Mouse (Mus musculus) heart, embryonic 12.5 days (tissue): ENCODE measurements around the gene Gm11639. TPM values are rescaled to one million over a fixed set of nuclear protein-coding genes. Genes with fewer than 3 reads are reported as not detected.

ENCODE experiments used
- ATAC-seq: fragments of 200-750 bp; cut with Nextera tagmentation; 2 replicates; pipeline ENCODE4 v1.8.0; 2017; ENCODE audit warnings: moderate TSS enrichment, moderate library complexity; ENCODE audit not compliant: insufficient number of reproducible peaks, low FRiP score
- H3K27ac ChIP-seq: fragments of 300-500 bp; sonication (generic); 2 replicates; pipeline ENCODE4 v1.5.1; 2016; ENCODE audit warnings: mild to moderate bottlenecking, moderate library complexity; ENCODE audit not compliant: poor library complexity, severe bottlenecking
- H3K27me3 ChIP-seq: fragments of 300-500 bp; sonication (generic); replicated peaks from 2 replicates; pipeline ENCODE4 v1.6.1; 2016; ENCODE audit warnings: mild to moderate bottlenecking, moderate library complexity
- H3K36me3 ChIP-seq: fragments of 300-500 bp; sonication (generic); 2 replicates; pipeline ENCODE4 v1.6.1; 2016; ENCODE audit warnings: mild to moderate bottlenecking, moderate library complexity
- H3K4me1 ChIP-seq: fragments of 300-500 bp; sonication (generic); replicated peaks from 2 replicates; pipeline ENCODE4 v1.6.1; 2016; ENCODE audit warnings: mild to moderate bottlenecking
- H3K4me2 ChIP-seq: fragments of 300-500 bp; sonication (generic); 2 replicates; pipeline ENCODE4 v1.6.1; 2016; ENCODE audit warnings: mild to moderate bottlenecking, moderate library complexity
- H3K4me3 ChIP-seq: fragments of 300-500 bp; sonication (generic); 2 replicates; pipeline ENCODE4 v1.5.1; 2016; ENCODE audit warnings: mild to moderate bottlenecking
- H3K9ac ChIP-seq: fragments of 300-500 bp; sonication (generic); 2 replicates; pipeline ENCODE4 v1.6.1; 2016; ENCODE audit warnings: mild to moderate bottlenecking, moderate library complexity
- H3K9me3 ChIP-seq: fragments of 300-500 bp; sonication (generic); replicated peaks from 2 replicates; pipeline ENCODE4 v1.6.1; 2016; ENCODE audit warnings: mild to moderate bottlenecking, moderate library complexity
- WGBS: fragments of 180-500 bp; shearing (Covaris S2); methylation state at CpG from one replicate; pipeline ENCODE4 v1.1.7; 2016; 5-methylcytosine and 5-hydroxymethylcytosine counted together
- polyA plus RNA-seq: library from polyadenylated mRNA; unstranded; fragments of >200 nt; fragmentation: Nextera tagmentation; extraction: Ambion mirVana; gene quantifications from 2 replicates; pipeline ENCODE4 v1.2.1, GENCODE M21; 2016

Gene Gm11639
- polyA plus RNA-seq, 1 experiment from 2014 or later = 0.01 TPM

DNA sequence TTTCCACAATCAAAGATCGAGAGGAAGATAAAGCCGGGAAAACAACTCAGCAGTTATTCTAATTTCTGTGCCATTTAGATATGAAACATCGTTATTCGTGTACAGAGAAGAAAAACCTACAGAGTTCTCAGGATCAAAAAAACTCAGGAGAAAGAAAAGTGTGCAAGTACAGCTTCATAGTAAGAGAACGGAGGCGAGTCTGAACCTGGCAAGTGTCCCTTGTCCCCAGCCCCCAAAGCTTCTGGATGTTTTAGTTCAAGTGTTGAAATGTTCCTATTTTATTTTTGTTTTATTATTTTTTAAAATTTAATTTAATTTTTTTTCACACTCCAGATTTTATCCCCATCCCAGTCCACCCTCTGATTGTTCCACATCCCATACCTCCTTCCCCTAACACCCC lies 7.7 kb downstream of the Gm11639 start:
- no peak overlapping the region for H3K4me3 ChIP-seq
- WGBS = 80% methylated on average over 6 of the region's 6 CpGs

DNA sequence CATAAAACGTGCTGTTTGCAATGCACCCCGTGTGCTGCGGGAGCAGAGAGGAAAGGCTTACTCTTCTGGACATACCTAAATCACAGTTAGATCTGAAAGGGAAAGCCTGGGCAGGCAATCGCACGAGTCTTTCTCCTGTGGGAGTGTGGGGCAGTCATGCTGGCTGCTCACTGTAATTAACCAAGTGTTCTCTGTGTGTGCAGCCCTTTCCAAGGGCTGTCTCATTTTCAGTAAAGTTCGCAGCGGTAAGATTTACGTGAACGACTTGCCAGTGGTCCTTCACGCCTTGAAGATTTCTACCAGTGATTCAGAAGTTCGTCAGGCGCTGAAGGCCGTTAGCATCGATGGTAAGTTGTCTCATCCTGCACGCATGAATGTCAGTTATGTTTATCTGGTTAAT lies 18.6 kb downstream of the Gm11639 start:
- H3K27ac ChIP-seq = no peak overlapping the region
- no peaks in the 10 kb centered on the region for H3K9me3 ChIP-seq
- ATAC-seq = no peak
- WGBS = 73% methylated on average over 15 of the region's 15 CpGs
- H3K4me1 ChIP-seq = no peaks in the 10 kb centered on the region
- no peaks in the 10 kb centered on the region for H3K27me3 ChIP-seq
- no peak overlapping the region for H3K4me2 ChIP-seq
- no peaks in the 10 kb centered on the region for H3K36me3 ChIP-seq
- no peak overlapping the region for H3K4me3 ChIP-seq
- no peak overlapping the region for H3K9ac ChIP-seq

More for the DNA sequence above, 7.7 kb downstream of the Gm11639 start:
- no peak overlapping the region for H3K9ac ChIP-seq
- no peak overlapping the region for H3K27ac ChIP-seq
- H3K9me3 ChIP-seq = peaks cover 6% of the 10 kb centered on the region
- no peak for ATAC-seq
- no peaks in the 10 kb centered on the region for H3K27me3 ChIP-seq
- no peak overlapping the region for H3K4me2 ChIP-seq
- H3K4me1 ChIP-seq = no peaks in the 10 kb centered on the region
- H3K36me3 ChIP-seq = no peaks in the 10 kb centered on the region

DNA sequence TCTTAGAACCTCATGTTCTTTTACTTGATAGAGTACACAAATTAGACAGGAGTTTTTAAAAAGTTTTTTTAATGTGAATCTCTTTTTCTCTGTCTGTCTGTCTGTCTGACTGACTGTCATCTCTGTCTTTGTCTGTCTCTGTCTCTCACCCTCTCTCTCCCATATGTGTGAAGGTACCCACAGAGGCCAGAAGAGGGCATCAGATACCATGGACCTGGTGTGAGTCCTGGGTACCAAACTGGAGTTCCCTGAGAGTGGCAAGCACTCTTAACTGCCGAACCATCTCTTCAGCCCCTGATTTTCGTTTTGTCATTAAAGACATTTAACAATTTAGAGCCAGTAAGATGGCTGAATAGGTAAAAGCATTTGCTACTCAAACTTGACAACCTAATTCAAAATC lies 21.6 kb downstream of the Gm11639 start:
- ATAC-seq = no peak
- Histone ChIP-seq H3K9ac (no peak overlapping the region), H3K36me3 (no peaks in the 10 kb centered on the region), H3K9me3 (no peaks in the 10 kb centered on the region), H3K4me2 (no peak overlapping the region), H3K27ac (no peak overlapping the region), H3K4me1 (no peaks in the 10 kb centered on the region), H3K4me3 (no peak overlapping the region), H3K27me3 (no peaks in the 10 kb centered on the region)
- 58% methylated on average over 2 of the region's 2 CpGs for WGBS

DNA sequence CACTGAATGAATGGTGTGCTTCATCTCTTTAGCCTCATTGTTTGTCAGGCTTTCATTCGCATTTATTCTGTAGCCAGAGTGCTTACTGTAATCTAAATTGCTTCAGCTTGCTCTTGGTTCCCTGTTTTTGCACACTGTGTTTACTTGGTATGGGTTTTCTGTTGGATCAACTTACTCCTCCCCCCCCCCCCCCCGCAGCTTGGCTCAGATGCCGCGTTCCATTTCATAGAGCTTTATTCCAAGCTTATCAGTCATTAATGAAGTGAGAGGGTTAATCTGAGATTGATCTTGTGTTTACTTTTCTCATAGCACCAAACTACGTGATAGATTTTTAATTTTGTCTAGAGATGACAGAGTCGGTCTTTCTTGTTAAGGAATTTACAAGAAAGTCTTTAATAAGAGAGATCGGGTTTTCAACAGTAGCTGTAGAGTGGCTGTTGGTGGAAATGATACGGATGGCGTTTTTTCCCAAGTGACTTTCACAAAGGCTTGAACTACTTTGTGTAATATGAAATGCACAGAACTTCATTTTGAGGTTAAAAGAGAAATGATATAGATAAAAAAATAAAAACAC lies 59.6 kb downstream of the Gm11639 start:
- Histone ChIP-seq H3K4me3 (no peak overlapping the region), H3K4me1 (no peaks in the 10 kb centered on the region), H3K36me3 (no peaks in the 10 kb centered on the region), H3K4me2 (no peak overlapping the region), H3K27me3 (no peaks in the 10 kb centered on the region), H3K9me3 (no peaks in the 10 kb centered on the region), H3K27ac (no peak overlapping the region), H3K9ac (no peak overlapping the region)
- ATAC-seq = no peak
- WGBS = 86% methylated on average over 9 of the region's 9 CpGs

DNA sequence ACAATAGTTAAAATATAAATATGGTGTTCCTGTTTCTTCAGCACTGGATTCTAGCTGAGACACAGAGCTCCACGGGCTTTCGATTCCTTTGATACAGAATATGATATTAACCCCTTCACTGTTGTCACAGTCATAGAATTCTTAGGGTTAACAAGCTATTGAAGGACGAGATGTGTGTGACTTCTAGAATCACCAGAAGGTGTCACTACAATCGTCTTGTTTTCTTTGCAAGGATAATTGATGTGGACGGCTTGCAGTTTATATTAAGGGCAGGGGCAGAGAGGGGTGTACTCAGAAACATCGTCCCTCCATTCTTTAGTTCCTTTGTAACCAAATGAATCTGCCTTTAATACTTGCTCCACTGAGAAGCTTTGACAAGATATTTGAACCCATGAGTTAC lies 80.3 kb downstream of the Gm11639 start:
- whole genome bisulfite sequencing = 35% methylated on average over 6 of the region's 6 CpGs
- Histone ChIP-seq H3K4me2 (no peak overlapping the region), H3K27me3 (no peaks in the 10 kb centered on the region), H3K4me1 (no peaks in the 10 kb centered on the region), H3K9me3 (no peaks in the 10 kb centered on the region), H3K36me3 (no peaks in the 10 kb centered on the region), H3K27ac (no peak overlapping the region), H3K9ac (no peak overlapping the region), H3K4me3 (no peak overlapping the region)
- ATAC-seq = no peak

DNA sequence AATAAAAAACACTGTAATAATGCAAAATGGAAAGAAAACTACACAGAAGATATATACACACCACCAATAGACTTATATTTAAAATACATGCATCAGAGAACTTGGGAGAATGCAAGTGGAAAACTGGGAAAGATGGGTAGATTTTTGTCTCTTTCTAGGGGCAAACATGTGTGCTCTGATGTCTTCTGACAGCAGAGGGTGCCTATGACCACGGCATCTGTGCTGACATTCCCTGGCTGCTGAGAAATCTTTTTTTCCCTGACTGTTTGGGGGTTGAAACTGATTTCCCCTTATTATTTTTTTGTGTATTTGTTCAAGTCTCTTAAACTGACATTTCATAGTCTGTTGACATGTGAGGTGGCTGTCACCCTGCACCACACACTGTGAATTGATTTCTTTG lies 81.6 kb downstream of the Gm11639 start:
- WGBS = 37% methylated on average over 1 of the region's 1 CpGs
- no peak overlapping the region for H3K27ac ChIP-seq
- ATAC-seq = no peak
- H3K4me1 ChIP-seq = no peaks in the 10 kb centered on the region
- no peak overlapping the region for H3K9ac ChIP-seq
- H3K27me3 ChIP-seq = no peaks in the 10 kb centered on the region
- H3K9me3 ChIP-seq = no peaks in the 10 kb centered on the region
- no peaks in the 10 kb centered on the region for H3K36me3 ChIP-seq
- no peak overlapping the region for H3K4me2 ChIP-seq
- H3K4me3 ChIP-seq = no peak overlapping the region

DNA sequence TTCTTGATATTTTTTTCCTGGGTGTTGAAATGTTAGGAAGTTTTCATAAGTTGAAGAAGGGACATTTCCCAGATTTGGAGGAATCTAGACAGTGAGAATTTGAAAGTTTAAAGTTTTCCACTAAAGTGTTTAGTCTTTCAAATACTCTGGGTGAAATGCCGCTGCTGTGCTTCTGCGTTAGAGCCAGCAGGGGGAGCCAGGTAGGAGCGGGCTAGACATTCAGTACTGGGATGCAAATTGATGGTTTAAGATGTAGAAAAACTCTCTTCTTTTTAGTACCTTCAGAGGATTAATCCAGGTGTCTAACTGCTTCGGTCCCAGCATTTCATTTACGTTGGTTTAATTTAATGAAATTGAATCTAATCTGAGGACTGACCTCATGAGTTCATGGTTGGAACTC lies 82.6 kb downstream of the Gm11639 start:
- Histone ChIP-seq H3K36me3 (no peaks in the 10 kb centered on the region), H3K27ac (no peak overlapping the region), H3K9me3 (no peaks in the 10 kb centered on the region), H3K9ac (no peak overlapping the region), H3K4me3 (no peak overlapping the region), H3K27me3 (no peaks in the 10 kb centered on the region), H3K4me2 (no peak overlapping the region), H3K4me1 (no peaks in the 10 kb centered on the region)
- 10% methylated on average over 5 of the region's 5 CpGs for WGBS
- ATAC-seq = no peak

DNA sequence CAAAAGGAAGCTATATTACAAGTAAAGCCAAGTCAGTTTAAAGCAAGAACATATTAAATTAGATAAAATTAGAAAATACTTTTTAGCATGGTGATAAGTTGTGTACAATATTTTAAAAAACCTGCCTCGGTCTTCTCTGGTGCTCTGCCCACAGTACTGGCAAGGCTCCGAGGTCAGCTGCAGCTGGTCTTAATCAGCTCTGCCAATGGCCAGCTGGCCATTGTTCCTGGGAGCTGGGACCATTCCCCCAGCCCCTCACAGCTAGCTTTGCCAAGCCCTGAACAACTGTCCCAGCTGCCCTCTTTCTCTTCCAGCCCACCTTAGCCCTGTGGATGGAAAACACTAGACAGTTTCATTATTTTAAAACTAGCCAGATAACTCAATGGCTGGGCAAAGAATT lies 93.3 kb downstream of the Gm11639 start:
- Histone ChIP-seq H3K9me3 (no peaks in the 10 kb centered on the region), H3K27me3 (no peaks in the 10 kb centered on the region), H3K4me2 (no peak overlapping the region), H3K9ac (no peak overlapping the region), H3K4me1 (no peaks in the 10 kb centered on the region), H3K36me3 (no peaks in the 10 kb centered on the region), H3K27ac (no peak overlapping the region), H3K4me3 (no peak overlapping the region)
- WGBS = 72% methylated on average over 2 of the region's 2 CpGs
- no peak for ATAC-seq

DNA sequence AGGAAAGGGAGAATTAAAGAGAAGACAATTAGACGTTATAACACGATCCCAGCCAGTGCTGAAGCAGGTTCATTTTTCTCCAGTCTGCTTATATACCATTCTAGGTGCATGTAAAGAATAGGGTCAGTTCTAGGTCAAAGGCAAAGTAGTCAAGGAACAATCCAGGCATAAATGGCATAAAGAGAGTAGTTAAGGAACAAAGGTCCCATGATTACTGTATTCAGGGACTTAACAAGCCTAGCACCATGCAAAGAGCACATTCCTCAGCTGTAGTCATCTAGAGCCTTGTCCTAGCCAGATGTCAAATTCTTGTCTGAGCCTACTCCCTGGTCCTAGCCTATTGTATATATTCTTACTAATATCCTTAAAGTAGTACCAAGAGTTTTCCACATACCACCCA lies 259.2 kb downstream of the Gm11639 start:
- Histone ChIP-seq H3K4me2 (no peak overlapping the region), H3K27me3 (no peaks in the 10 kb centered on the region), H3K27ac (no peak overlapping the region), H3K9ac (no peak overlapping the region), H3K4me1 (no peaks in the 10 kb centered on the region), H3K9me3 (no peaks in the 10 kb centered on the region), H3K4me3 (no peak overlapping the region), H3K36me3 (no peaks in the 10 kb centered on the region)
- ATAC-seq = no peak
- 87% methylated on average over 2 of the region's 2 CpGs for WGBS

DNA sequence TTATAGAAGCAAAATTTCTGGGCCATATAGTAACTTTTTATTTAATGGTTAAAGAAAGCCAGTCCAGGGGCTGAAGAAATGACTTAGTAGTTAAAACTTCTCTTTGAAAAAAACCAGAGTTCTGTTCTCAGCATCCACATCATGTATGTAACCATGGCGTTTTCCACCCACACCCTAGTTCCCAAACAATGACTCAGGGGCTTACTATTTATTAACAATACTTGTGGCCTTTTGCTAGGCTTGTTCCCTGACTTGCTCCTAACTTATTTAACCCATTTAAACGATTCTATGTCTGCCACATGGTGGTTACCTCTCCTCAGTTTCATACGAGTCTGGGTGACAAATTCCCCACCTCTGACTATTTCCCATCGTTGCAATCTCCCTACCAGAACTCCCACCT lies 266.8 kb downstream of the Gm11639 start:
- Histone ChIP-seq H3K9me3 (no peaks in the 10 kb centered on the region), H3K27ac (no peak overlapping the region), H3K36me3 (no peaks in the 10 kb centered on the region), H3K27me3 (no peaks in the 10 kb centered on the region), H3K4me3 (no peak overlapping the region), H3K4me1 (no peaks in the 10 kb centered on the region), H3K4me2 (no peak overlapping the region), H3K9ac (no peak overlapping the region)
- 55% methylated on average over 4 of the region's 4 CpGs for WGBS
- no peak for ATAC-seq

DNA sequence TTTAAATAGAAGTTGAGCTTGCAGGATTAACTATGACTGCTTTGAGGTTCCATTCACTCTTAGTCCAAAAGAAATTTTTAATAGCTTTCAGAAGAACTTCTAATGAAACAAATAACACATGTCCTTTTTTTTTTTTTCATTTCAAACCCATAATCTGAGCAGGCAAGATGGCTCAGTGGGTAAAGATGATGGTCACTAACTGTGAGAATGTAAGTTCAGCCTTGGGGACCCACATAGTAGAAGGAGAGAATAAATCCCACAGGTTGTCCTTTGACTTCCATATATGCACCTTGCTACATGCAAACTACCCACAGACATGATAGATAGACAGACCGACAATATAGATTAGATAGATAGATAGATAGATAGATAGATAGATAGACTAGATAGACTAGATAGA lies 282.4 kb downstream of the Gm11639 start:
- H3K4me3 ChIP-seq = no peak overlapping the region
- H3K4me1 ChIP-seq = no peaks in the 10 kb centered on the region
- no peak overlapping the region for H3K27ac ChIP-seq
- H3K9me3 ChIP-seq = no peaks in the 10 kb centered on the region
- no peak overlapping the region for H3K4me2 ChIP-seq
- 88% methylated on average over 1 of the region's 1 CpGs for WGBS
- H3K36me3 ChIP-seq = no peaks in the 10 kb centered on the region
- no peaks in the 10 kb centered on the region for H3K27me3 ChIP-seq
- no peak for ATAC-seq
- H3K9ac ChIP-seq = no peak overlapping the region

DNA sequence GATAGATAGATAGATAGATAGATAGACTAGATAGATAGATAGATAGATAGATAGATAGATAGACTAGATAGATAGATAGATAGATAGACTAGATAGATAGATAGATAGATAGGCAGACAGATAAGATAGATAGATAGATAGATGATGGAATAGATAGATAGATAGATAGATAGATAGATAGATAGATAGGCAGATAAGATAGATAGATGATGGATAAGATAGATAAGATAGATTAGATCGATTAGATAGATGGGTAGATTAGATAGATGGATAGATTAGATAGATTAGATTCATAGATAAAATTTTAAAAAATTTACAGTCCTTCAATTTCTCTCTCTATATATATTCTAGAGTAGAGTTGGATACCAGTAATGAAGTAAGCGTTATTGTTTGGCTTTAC lies 282.9 kb downstream of the Gm11639 start:
- Histone ChIP-seq H3K4me1 (no peaks in the 10 kb centered on the region), H3K4me3 (no peak overlapping the region), H3K27ac (no peak overlapping the region), H3K9me3 (no peaks in the 10 kb centered on the region), H3K4me2 (no peak overlapping the region), H3K27me3 (no peaks in the 10 kb centered on the region), H3K9ac (no peak overlapping the region), H3K36me3 (no peaks in the 10 kb centered on the region)
- 70% methylated on average over 2 of the region's 2 CpGs for WGBS
- ATAC-seq = no peak
